Comparison of ENCODE assay signal across 19 mouse cellular contexts in genomic region chrX:142432846-142433245, GRCm38 (mm10). TPM values are rescaled to one million over a fixed set of nuclear protein-coding genes. Genes with fewer than 3 reads are reported as not detected.
DNase-seq lines count a peak whose midpoint lies in the region; ATAC-seq lines count a peak whose summit lies in the region.
"Had no signal": no experiment of that assay in that cellular context is flagged by ENCODE, and none has a peak within 500 bp of the region (broad histone marks: within the 10 kb centered on the region; RNA-seq: fewer than 3 reads in every experiment).

No protein-coding gene starts in this region.

- ATAC-seq in CD4-positive, CD25-positive, alpha-beta regulatory T cell, adult 4 months = no peak
- ATAC-seq: forebrain, embryonic 15.5 days; hindbrain, embryonic 16.5 days; intestine, embryonic 15.5 days; Patski had no signal

- DNase-seq in adrenal gland, postnatal 14 days = peak; percentile 8
- no peak for DNase-seq in adrenal gland, adult 18-20 months (ENCODE audit: low spot score in 2 of 2)
- DNase-seq in heart, adult 18-20 months = peak; percentile 4 to 8
- no peak for DNase-seq in heart, postnatal 4 days
- peak; percentile 79 for DNase-seq in adipocyte (ENCODE audit: low spot score)
- DNase-seq in skeletal muscle tissue, adult 2 months (ENCODE audit: low read depth, low spot score) = peak; percentile 2
- DNase-seq: adrenal gland, postnatal 25 days; cerebellum, adult 11 months; cerebellum, adult 2 months; cerebellum, adult 9-11 months; cerebellum, postnatal 25 days; gastrocnemius, postnatal 36 days; kidney, adult 18-20 months; kidney, adult 9 months had no signal

RNA-seq across cellular contexts. Expression of gene Acsl4, which starts 42.5 kb away (rescaled TPM):
- 192 and 227 TPM in 2 replicates for total RNA-seq in adrenal gland, postnatal 14 days (2021)
- 100 to 1,000 TPM; 286 to 460 TPM for total RNA-seq in adrenal gland, adult 18-20 months (2021)
- total RNA-seq in heart, adult 18-20 months (2021) = 1 to 10 TPM; 8.8 to 9.5 TPM
- 10 to 100 TPM; 24.5 to 24.9 TPM for total RNA-seq in heart, postnatal 4 days (2021)
- 10 to 100 TPM; 36.7 to 38.0 TPM for polyA plus RNA-seq in CD4-positive, CD25-positive, alpha-beta regulatory T cell, adult 4 months (2017; shearing (Covaris generic))

Comparison
In these comparisons a context has a peak if more than half of its experiments do, and no peak if none do; other contexts are left out.
1. DNase-seq: peak in adrenal gland, postnatal 14 days (single experiment), heart, adult 18-20 months (2 of 2), adipocyte (single experiment) and skeletal muscle tissue, adult 2 months (single experiment); none in adrenal gland, adult 18-20 months (0 of 2) and heart, postnatal 4 days (single experiment).